ENCODE assay signal across 17 mouse cellular contexts in genomic region chr9:66370334-66370733, GRCm38 (mm10).
"Had no signal": no experiment of that assay in that cellular context is flagged by ENCODE, and none has a peak within 500 bp of the region (broad histone marks: within the 10 kb centered on the region; RNA-seq: fewer than 3 reads in every experiment).

No protein-coding gene starts in this region.

- H3K9me3 ChIP-seq: liver, embryonic 13.5 days; liver, embryonic 15.5 days; lung, embryonic 15.5 days; megakaryocyte, embryonic 14.5 days; midbrain, embryonic 12.5 days; midbrain, embryonic 15.5 days; neural tube, embryonic 12.5 days had no signal

- H3K27ac ChIP-seq: liver, embryonic 13.5 days; liver, embryonic 15.5 days; lung, embryonic 15.5 days; macrophage; midbrain, embryonic 12.5 days; midbrain, embryonic 15.5 days; neural tube, embryonic 12.5 days had no signal

- DNase-seq: liver, embryonic 13.5 days; liver, postnatal 0 days; lung, adult 2 months; lung, postnatal 14 days; lung, postnatal 36 days; thymus, adult 18-20 months; thymus, postnatal 14 days; thymus, postnatal 36 days had no signal

- H3K4me3 ChIP-seq: liver, embryonic 13.5 days; liver, embryonic 15.5 days; lung, embryonic 15.5 days; megakaryocyte, embryonic 14.5 days; midbrain, embryonic 12.5 days; midbrain, embryonic 15.5 days; neural tube, embryonic 12.5 days had no signal

- H3K9ac ChIP-seq: liver, embryonic 13.5 days; liver, embryonic 15.5 days; liver, postnatal 0 days; lung, embryonic 15.5 days; midbrain, embryonic 12.5 days; midbrain, embryonic 15.5 days; neural tube, embryonic 12.5 days had no signal

- H3K4me1 ChIP-seq: midbrain, embryonic 15.5 days; neural tube, embryonic 12.5 days had no signal

- H3K4me2 ChIP-seq: liver, embryonic 11.5 days; liver, embryonic 13.5 days; liver, embryonic 15.5 days; lung, embryonic 15.5 days; midbrain, embryonic 12.5 days; midbrain, embryonic 15.5 days; neural tube, embryonic 12.5 days had no signal

- ATAC-seq: liver, postnatal 0 days; lung, postnatal 0 days; midbrain, embryonic 15.5 days had no signal

- H3K27me3 ChIP-seq: liver, embryonic 13.5 days; liver, embryonic 15.5 days; lung, embryonic 15.5 days; megakaryocyte, embryonic 14.5 days; midbrain, embryonic 12.5 days; midbrain, embryonic 15.5 days; neural tube, embryonic 12.5 days had no signal
